Mouse (Mus musculus) erythroblast, adult 5-6 weeks (primary cell): ENCODE measurements at regions not wholly inside any gene's neighbourhood (a gene's known extent, or its start where the extent isn't known, plus 50 kb on each side); places are given as distances from the start of the nearest gene placed in this dataset.

Experiments used
- ATAC-seq: replicated peaks from 2 replicates; pipeline ENCODE4 v1.8.0; 2016; ENCODE audit warnings: moderate number of reproducible peaks, mild to moderate bottlenecking, moderate TSS enrichment, inconsistent platforms; ENCODE audit not compliant: poor library complexity, low FRiP score, severe bottlenecking

DNA sequence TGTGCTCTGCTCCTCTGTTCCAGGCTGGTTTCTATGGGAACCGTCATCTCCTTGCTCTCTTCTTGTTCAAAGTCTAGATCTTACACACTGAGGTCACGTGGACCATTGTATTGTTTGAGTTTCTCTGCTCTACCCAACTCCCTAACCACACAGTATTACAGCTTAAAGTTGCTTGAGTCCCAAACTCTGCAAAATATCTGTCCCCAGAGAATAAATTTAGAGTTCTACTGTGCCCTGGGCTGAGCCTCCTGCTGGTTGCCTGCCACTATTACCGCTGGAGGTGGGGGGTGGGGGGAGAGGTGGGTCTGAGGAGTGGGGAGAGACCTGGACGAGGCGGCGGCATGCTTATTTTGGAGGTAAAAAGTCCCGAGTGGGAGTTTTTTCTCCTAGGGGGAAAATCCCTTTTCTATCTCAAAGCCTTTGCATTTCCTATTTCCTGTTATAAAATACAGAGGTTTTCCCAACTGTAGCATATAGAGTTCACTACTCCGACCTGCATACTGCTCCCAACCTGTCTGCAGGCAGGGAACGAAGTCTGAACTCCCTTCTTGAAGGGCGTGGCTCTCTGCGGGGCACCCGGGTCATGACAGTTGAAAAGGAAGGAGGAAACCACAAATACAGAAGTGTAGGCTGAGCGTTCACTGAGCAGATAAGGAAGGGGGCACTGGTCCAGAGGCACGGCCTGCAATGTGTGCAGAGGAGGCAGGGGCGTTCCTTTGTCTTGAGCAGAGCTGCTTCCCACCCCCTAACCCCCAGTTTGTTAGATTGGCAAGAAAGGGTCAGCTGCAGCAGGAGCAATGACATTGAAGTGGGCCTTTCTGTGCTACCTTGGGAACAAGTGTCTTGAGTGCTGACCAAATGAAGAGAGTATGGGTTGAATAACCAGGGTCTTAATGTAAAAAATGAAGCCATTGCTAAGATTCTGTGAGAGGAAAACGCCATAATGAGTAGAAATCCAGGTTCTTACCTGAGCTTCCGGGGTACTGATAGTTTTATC lies 188.7 kb downstream of the Akap7 start:
- peak; percentile 43; the same call in 1 of the 2 replicates for ATAC-seq

DNA sequence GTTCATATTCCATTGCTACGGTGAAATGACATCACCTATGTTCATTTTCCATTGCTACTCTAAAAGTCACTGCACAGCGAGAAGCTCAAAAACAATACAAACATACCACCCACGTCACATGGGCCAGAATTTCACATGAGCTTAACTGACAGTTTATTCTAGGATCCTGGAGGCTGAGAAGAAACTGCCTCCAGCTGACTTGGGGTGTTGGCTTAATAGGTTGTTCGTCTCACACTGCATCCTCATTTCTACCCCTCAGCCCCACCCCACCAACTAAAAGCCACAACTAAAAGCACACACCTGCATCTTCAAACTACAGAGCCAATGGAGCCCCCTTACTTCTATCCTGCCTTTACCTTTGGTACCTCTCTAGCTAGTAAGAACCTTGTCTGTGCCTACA lies 187.0 kb upstream of the Arg1 start:
- ATAC-seq, result no peak

- ATAC-seq, result no peak
Observed at GRCm38 (mm10) chr10:25112449-25113171, 185.3 kb upstream of the Arg1 start.

DNA sequence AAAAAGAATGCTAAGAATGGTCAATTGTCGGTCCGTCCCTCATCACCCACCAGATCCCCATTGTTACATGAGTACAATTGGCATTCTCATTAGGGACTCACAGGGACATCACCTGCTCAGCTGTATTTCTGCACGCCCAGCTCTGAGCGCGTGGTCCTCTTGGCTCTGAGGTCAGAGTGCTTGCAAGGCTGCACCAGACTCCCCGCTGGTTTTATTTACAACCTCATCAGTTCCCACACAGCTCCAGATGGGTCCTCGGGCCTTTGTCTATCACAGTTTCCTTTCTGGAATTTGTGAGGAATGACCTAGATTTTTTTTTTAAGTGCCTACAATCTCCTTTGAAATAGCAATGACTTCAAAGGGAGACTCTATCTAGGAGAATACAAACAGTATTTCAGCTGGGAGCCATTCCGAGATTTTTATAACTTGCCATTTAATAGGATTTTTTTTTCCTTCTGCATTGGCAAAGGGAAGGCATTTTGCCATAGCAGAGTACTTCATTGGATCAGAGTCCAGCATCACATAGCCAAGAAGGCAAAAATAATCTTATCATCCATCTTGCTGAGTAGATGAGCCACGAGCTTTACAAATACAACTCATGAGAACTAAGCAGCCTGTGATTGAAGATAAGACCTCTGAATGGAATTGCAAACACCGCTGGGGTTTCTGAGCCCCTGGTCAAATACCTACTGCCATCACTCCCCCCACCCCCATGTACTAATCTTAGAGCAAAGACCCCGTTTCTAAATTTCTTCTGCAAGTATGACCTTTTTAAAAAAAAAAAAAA lies 184.5 kb upstream of the Arg1 start:
- ATAC-seq, result no peak

DNA sequence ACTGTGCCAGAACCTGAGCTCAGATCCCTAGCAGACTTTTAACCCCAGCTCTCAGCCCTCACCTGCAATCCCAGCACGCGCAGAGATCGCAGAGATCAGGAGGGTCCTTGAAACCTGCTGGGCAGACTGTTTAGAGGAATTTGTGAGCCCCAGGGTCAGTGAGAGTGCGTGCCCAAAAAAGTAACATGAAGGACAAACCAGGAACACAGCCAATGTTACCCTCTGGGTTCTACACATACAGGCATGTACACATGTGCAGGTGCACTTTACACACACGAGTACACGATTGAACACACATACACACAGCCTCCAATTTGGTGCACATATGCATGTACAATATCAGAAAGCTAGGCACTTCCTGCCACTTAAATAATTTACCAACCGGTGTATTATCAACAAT lies 183.9 kb upstream of the Arg1 start:
- ATAC-seq, result no peak

DNA sequence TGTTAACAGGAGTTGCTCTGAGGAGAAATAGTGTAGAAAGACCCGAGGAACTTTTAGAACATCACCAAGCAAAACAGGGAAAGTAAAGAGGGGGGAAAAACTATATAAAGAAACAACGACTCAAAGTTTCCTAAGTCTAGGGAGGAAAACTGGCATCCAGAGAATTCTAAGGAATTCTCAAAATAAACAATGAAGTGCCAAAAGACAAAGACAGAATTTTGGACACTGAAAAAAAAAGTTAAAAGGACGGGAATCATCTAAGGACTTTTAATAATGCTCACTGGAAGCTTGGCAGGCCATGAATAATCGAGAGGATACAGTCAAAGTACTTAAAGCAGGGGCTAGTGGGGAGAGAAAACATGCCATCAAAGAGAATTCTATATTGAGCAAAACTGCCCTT lies 170.8 kb upstream of the Arg1 start:
- ATAC-seq, result no peak

DNA sequence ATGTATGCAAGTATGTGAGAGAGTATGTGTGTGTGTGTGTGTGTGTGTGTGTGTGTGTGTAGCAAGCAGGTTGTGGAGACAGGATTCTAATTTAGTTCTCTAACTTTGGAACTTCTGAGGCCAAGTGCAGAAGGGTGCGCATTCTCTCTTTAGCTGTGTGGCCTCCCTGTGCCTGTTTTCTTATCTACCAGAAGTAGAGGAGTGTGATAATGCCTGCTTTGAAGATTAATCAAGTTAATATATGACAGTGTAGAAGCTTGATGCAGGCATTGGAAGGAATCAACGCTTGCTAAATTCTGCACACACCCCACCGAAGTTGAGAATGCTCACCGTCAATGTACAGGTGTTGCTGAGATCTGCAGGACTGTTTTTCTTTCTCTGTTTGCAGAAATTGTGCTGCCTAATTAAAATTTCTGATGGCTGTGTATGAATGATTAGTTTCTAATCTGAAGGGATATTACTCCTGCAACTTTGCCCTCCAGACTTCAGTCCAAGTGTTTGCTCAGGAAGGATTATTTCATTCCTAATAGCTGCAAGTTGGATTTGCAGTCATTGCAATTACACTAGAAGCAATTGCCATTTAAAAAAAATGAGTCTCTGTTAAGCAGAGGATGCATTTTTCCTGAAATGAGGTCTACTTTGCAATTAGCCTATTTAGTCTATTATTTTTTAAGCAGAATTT lies 162.6 kb upstream of the Arg1 start:
- no peak for ATAC-seq

DNA sequence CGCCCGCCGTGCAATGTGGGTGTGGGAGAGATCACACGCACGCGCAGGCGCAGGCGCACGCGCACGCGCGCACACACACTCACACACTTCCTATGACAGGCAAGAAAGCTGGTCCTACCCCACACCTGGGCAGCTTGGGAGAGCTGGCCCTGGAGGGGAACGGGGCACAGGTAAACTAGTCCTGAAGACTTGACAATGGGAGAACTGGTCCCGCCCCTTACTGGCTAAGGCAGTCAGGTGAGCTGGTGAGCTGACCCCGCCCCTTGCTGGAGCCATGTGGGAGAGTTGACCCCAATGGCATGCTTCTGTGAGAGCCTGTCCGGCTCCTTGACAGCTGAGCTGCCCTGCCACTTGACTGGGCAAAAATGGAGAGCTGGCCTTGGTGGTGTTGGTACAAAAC lies 159.5 kb upstream of the Arg1 start:
- no peak for ATAC-seq

DNA sequence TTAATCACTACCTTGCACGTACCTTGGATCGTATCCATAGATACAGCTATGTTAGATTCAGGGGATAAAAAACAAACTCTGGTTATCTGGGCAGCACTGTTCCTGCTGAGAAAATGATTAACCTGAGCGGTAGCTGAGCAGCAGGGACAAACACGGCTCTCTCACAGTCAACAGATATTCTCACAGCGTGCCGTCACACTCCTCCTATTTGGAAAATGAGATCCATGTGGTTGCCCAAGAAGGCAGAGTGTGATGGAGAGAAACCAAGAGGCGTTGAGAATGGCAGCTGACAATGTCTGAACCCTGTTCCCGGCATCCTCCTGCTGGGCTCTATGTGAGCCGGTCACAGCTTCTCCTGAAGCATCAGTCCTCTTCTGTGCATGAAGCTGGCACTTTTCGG lies 155.6 kb upstream of the Arg1 start:
- no peak for ATAC-seq

GRCm38 (mm10) chr10:25072617-25073016 lies 145.3 kb upstream of the Arg1 start:
- no peak for ATAC-seq

- ATAC-seq, result no peak
Observed at GRCm38 (mm10) chr10:25068301-25068700, 141.0 kb upstream of the Arg1 start.

GRCm38 (mm10) chr10:25064701-25065362 lies 137.5 kb upstream of the Arg1 start:
- no peak for ATAC-seq

DNA sequence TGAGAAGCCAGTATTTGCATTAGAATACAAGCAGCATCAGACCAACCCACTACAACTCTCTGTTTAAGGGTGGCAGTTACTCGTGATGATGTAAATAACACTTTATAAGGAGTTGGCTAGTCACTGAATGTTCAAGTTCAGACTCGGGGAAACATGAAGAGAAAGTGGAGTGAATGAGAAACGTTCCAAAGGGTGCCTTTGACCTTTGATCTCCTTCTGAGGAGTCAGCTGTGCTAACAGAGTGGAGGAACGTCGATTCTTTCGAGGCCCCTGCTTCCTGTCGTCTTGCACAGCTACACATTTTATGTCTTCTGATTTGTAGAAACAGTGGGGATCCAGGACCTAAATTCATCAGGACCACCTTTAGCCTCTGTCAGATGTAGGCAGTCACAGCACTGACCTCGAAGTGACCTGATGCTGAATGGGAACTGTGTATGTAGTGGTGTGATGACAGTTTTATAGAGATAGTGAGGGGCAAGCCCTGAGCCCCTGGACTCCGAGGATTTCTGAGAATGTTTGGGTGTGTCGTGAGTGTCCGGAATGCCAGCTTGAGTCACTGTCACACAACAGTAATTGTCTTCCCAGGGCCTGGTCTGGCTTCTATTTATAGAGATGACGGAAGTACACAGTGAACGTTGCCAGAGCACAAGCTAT lies 134.2 kb upstream of the Arg1 start:
- no peak for ATAC-seq

DNA sequence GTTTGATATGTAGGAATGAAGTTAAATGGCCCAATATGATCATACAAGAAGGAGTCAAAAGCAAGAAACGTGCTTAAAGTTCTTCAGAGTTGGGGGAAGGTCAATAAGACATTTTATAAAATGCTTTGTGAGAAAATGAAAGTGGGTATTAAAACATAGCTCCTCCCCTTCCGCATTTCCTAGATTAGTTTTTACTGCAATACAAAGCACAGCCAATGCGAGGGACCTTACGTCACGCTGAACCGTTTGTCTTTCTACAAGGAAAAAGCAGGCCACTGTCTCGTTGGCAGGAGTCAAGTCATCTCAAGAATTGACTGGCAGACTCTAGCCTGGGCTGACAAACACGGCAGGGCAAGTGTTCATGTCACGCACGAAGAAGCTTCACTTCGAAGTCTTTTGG lies 131.4 kb upstream of the Arg1 start:
- ATAC-seq, result no peak

DNA sequence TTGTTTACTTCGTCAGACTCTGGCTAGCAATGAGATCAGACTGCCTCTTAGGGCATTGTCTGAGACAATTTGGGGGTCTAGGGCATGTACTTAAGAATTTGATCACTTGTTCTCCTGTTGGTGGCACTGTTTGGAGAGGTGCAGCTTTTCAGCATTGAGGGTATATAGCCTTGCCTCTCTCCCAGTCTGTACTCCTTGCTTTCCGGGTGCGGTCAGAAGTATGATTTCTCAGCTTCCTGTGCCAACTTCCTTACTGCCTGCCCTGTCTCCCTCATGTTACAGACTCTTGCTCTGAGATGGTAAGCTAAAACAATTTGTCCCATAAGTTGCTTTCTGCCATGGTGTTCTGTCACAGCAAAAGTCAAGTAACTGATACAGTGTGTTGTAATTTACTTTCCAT lies 124.7 kb upstream of the Arg1 start:
- no peak for ATAC-seq

DNA sequence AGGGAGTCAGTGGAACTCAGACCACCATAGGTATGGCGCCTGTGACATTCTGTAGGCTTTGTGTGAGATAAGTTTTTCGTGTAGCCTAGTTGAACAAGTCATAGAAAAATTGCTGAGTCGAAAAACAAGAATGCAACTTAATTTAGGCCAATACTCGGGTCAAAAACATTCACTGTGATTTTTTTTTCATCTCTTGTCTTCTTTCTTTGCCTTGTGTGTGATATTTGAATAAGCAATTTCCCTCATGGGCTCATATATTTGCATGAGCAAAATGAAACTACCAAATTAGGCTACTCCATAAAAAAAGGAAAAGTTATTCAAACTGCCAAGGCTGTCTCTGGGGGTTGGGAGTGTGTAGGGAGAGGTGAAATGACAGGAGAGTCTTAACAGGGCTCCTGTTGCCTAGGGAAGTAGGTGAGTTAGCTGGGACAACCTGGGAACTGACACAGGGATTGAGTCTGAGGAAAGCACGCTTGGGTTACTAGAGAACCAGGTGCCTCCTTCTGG lies 124.1 kb upstream of the Arg1 start:
- ATAC-seq, result no peak

GRCm38 (mm10) chr10:25041221-25041620 lies 113.9 kb upstream of the Arg1 start:
- no peak for ATAC-seq

DNA sequence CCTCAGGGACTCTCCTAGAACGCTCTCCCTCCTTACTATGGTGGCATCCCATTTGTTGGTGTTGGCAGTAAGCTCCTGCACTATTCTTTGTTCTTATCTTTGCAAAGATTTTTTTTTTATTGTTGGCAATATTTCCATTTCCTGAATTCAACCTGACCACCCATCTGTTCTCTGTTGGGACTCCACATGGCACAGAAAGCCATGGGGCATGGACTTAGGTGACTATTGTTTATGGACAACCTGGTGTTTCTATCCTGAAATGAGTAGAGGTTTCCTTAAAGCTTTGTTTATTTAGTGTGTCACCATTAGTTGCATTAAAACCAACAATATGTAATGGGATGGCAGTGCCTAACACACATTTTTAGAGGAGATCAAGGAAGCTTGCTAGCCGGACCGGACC lies 112.6 kb upstream of the Arg1 start:
- no peak for ATAC-seq

DNA sequence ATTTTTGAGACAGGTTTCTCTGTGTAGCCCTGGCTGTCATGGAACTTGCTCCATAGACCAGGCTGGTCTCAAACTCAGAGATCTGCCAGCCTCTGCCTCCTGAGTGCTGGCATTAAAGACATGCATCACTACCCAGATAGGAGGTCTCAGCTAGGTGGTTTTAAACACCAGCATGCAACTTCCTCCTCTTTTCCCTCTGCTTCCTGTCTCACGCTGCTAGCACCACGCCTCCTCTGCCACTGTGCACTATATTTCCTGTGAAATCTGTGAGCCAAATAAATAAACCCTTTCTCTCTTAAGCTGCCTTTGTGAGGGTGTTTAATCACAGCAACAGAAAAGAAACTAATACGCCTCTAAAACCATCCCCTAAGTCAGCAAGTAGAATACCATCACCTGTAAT lies 109.6 kb upstream of the Arg1 start:
- ATAC-seq, result no peak
